21 mouse cellular contexts compared by ENCODE assay signal in genomic region chr8:54416691-54417090, GRCm38 (mm10).
DNase-seq lines count a peak whose midpoint lies in the region; TF ChIP-seq lines count a peak whose summit lies in the region.
"Had no signal": no experiment of that assay in that cellular context is flagged by ENCODE, and none has a peak within 500 bp of the region (broad histone marks: within the 10 kb centered on the region; RNA-seq: fewer than 3 reads in every experiment).

No protein-coding gene starts in this region.

- TF ChIP-seq CTCF in left cerebral cortex, adult 2 months (IDR thresholded peaks at IDR 0.05): no peak

- DNase-seq in frontal cortex, adult 2 months (ENCODE audit: extremely low spot score in 1 of 2, low spot score in 1 of 2): peak; percentile 44 to 49
- no peak for DNase-seq in frontal cortex, postnatal 25 days (ENCODE audit: low spot score in 2 of 2)
- peak; percentile 13 for DNase-seq in left cerebral cortex, adult 11 months (ENCODE audit: low spot score)
- no peak for DNase-seq in left cerebral cortex, adult 2 months (ENCODE audit: extremely low spot score in 1 of 2, low spot score in 2 of 2)
- peak; percentile 49 for DNase-seq in brain, adult 2 months (ENCODE audit: low read depth, low spot score)
- peak; percentile 36 for DNase-seq in telencephalon, adult 2 months (ENCODE audit: low read depth, low spot score)
- no peak for DNase-seq in cerebellum, postnatal 14 days
- DNase-seq: adrenal gland, adult 2 months; adrenal gland, postnatal 10 days; adrenal gland, postnatal 25 days; cerebellum, adult 11-12 months; cerebellum, adult 2 months; cerebellum, adult 9-10 months; cerebellum, postnatal 10 days; cerebellum, postnatal 36 days; embryo, embryonic 11 days had no signal

- H3K4me3 ChIP-seq in left cerebral cortex, adult 2 months: no peak overlapping the region
- H3K4me3 ChIP-seq: embryonic facial prominence, embryonic 13.5 days; embryonic facial prominence, embryonic 15.5 days; erythroblast, embryonic 14.5 days; forebrain, embryonic 10.5 days; forebrain, embryonic 12.5 days had no signal

- no peak overlapping the region for H3K27ac ChIP-seq in left cerebral cortex, adult 2 months
- H3K27ac ChIP-seq: embryonic facial prominence, embryonic 13.5 days; embryonic facial prominence, embryonic 15.5 days; forebrain, embryonic 10.5 days; forebrain, embryonic 12.5 days had no signal

- intact Hi-C loops in left cerebral cortex, adult 2 months (cut with DNase I): no loop called here

Comparison
In these comparisons a context has a peak if more than half of its experiments do, and no peak if none do; other contexts are left out.
1. DNase-seq: peak in frontal cortex, adult 2 months (2 of 2), left cerebral cortex, adult 11 months (single experiment), brain, adult 2 months (single experiment) and telencephalon, adult 2 months (single experiment); none in frontal cortex, postnatal 25 days (0 of 2), left cerebral cortex, adult 2 months (0 of 2) and cerebellum, postnatal 14 days (0 of 2).